Mouse (Mus musculus): Measurements from ENCODE around the gene Gtf3c2.
A peak's percentile ranks its signal among the peaks of the same experiment; 100 is the strongest.

DNA sequence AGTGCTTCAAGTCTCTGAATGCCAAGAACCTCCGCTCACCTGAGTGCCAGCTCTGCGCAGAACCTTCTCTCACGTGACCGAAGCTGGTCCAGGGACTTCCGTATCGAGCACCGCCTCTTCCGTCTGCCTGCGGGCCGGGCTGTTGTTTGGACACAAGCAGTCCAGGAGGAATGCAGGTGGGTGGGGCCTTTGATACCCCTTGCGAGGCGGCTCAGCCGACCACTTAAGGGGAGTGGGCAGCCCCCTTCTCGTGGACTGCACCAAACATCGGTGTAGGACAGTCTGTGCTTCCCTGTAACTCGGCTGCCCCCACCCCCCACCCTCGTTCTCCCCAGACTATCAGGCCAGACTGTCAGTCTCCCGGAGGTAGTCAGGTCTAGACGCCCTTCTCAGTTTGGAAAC lies 25.8 kb downstream of the Gtf3c2 start, which contains the start of gene Mpv17:
- TF ChIP-seq CTCF (IDR thresholded peaks at IDR 0.05; ENCODE audit: borderline replicate concordance, control insufficient read depth, extremely low read depth, insufficient read depth, low read length, poor library complexity) (no peak), POLR2A (IDR thresholded peaks at IDR 0.05; ENCODE audit: control insufficient read depth, extremely low read depth, insufficient read depth, low read length, poor library complexity) (peak; percentile 58)

Data from thymus, adult 2 months (tissue).